In genomic region chr7:128414433-128414832, GRCm38 (mm10) we compare ENCODE assay signal across 17 mouse cellular contexts. TPM values are rescaled to one million over a fixed set of nuclear protein-coding genes. Genes with fewer than 3 reads are reported as not detected.
DNase-seq lines count a peak whose midpoint lies in the region; ATAC-seq and TF ChIP-seq lines count a peak whose summit lies in the region.
"Had no signal": no experiment of that assay in that cellular context is flagged by ENCODE, and none has a peak within 500 bp of the region (broad histone marks: within the 10 kb centered on the region; RNA-seq: fewer than 3 reads in every experiment).

No protein-coding gene starts in this region.

- 13% methylated on average over 8 of the region's 8 CpGs for WGBS in heart, embryonic 15.5 days
- 62% methylated on average over 8 of the region's 8 CpGs for WGBS in kidney, adult 2 months

- no peaks in the 10 kb centered on the region for H3K36me3 ChIP-seq in heart, embryonic 15.5 days
- peaks cover 63% of the 10 kb centered on the region for H3K36me3 ChIP-seq in megakaryocyte, embryonic 14.5 days (replicated peaks; ENCODE audit: low read length)
- no peaks in the 10 kb centered on the region for H3K36me3 ChIP-seq in kidney, adult 2 months (ENCODE audit: control insufficient read depth, insufficient read depth, low read length)

- H3K4me3 ChIP-seq in heart, embryonic 15.5 days: no peak overlapping the region
- peak overlapping the region; percentile 98 for H3K4me3 ChIP-seq in megakaryocyte, embryonic 14.5 days (replicated peaks)
- H3K4me3 ChIP-seq in kidney, adult 2 months (ENCODE audit: insufficient read depth, low read depth, low read length): no peak overlapping the region
- H3K4me3 ChIP-seq: gastrocnemius, adult 2 months had no signal

- TF ChIP-seq CTCF in kidney, adult 2 months (conservative IDR thresholded peaks at IDR 0.05; ENCODE audit: insufficient read depth, insufficient read length, low read depth, low read length): no peak

- H3K27me3 ChIP-seq in heart, embryonic 15.5 days: peaks cover 39% of the 10 kb centered on the region
- no peaks in the 10 kb centered on the region for H3K27me3 ChIP-seq in megakaryocyte, embryonic 14.5 days (replicated peaks)
- H3K27me3 ChIP-seq in kidney, adult 2 months (replicated peaks; ENCODE audit: control insufficient read depth, insufficient read depth, low read length): no peaks in the 10 kb centered on the region

- peak overlapping the region; percentile 17; the same call in 1 of the 2 replicates for H3K4me2 ChIP-seq in heart, embryonic 15.5 days

- H3K9me3 ChIP-seq in heart, embryonic 15.5 days (replicated peaks): no peaks in the 10 kb centered on the region
- H3K9me3 ChIP-seq in megakaryocyte, embryonic 14.5 days: no peaks in the 10 kb centered on the region

- H3K27ac ChIP-seq in heart, embryonic 15.5 days: no peak overlapping the region
- H3K27ac ChIP-seq in kidney, adult 2 months (ENCODE audit: insufficient read depth, low read depth, low read length): no peak overlapping the region
- H3K27ac ChIP-seq: gastrocnemius, adult 2 months had no signal

- intact Hi-C loops in heart, postnatal 14 days (cut with DNase I): no loop called here

- no peak for ATAC-seq in heart, embryonic 15.5 days (replicated peaks; ENCODE audit: insufficient number of reproducible peaks, insufficient read depth, low FRiP score, low read depth)
- ATAC-seq in megakaryocyte, adult 5-6 weeks (ENCODE audit: poor library complexity, severe bottlenecking): no peak
- ATAC-seq in megakaryocyte-erythroid progenitor cell, adult 5-6 weeks (replicated peaks; ENCODE audit: low FRiP score, low TSS enrichment, poor library complexity, severe bottlenecking): peak; percentile 76
- ATAC-seq: forebrain, embryonic 16.5 days; hindbrain, embryonic 16.5 days had no signal

- H3K4me1 ChIP-seq in heart, embryonic 15.5 days (replicated peaks): peaks cover 26% of the 10 kb centered on the region
- peaks cover 79% of the 10 kb centered on the region for H3K4me1 ChIP-seq in megakaryocyte, embryonic 14.5 days
- H3K4me1 ChIP-seq in kidney, adult 2 months (ENCODE audit: control insufficient read depth, insufficient read depth, low read length): no peaks in the 10 kb centered on the region

- no peak overlapping the region for H3K9ac ChIP-seq in heart, embryonic 15.5 days

- DNase-seq in heart, postnatal 14 days: no peak
- DNase-seq in liver: peak; percentile 80
- DNase-seq in kidney, adult 2 months: no peak
- DNase-seq: adrenal gland, postnatal 36 days; cerebellum, postnatal 10 days; gastrocnemius, adult 2 months; heart, adult 11 months; kidney, adult 8-10 months; kidney, postnatal 4 days; lung, postnatal 4 days; thymus, adult 2 months had no signal

- no peak for TF ChIP-seq POLR2A in kidney, adult 2 months (IDR thresholded peaks at IDR 0.05; ENCODE audit: low read depth, low read length)

RNA-seq across cellular contexts. Expression of gene Rgs10, which starts 4.1 kb away (rescaled TPM):
- 8.3 and 11.8 TPM in 2 replicates for polyA plus RNA-seq in heart, embryonic 15.5 days (2015; fragmentation: Nextera tagmentation; extraction: Ambion mirVana)
- total RNA-seq in heart, postnatal 14 days (2021): 10 to 100 TPM; 10.1 to 14.9 TPM
- polyA plus RNA-seq in megakaryocyte, embryonic 14.5 days (2012; ENCODE audit: insufficient read depth, low replicate concordance): 650 and 1,157 TPM in 2 replicates
- total RNA-seq in megakaryocyte, adult 5-6 weeks (2015): 155 and 159 TPM in 2 replicates
- 158 and 165 TPM in 2 replicates for total RNA-seq in megakaryocyte, adult 5-6 weeks (2017)
- total RNA-seq in megakaryocyte-erythroid progenitor cell, adult 5-6 weeks (2014; fragmentation: Nextera tagmentation): 152 and 177 TPM in 2 replicates
- total RNA-seq in megakaryocyte-erythroid progenitor cell, adult 5-6 weeks (2017): 119 and 210 TPM in 2 replicates
- 2.3 and 5.1 TPM in 2 replicates for polyA plus RNA-seq in kidney, adult 2 months (2012; rRNA removed)

RNA-seq across cellular contexts. Expression of gene Tial1, which starts 47.1 kb away (rescaled TPM):
- 16.0 and 17.1 TPM in 2 replicates for polyA plus RNA-seq in heart, embryonic 15.5 days (2015; fragmentation: Nextera tagmentation; extraction: Ambion mirVana)
- total RNA-seq in heart, postnatal 14 days (2021): 10 to 100 TPM; 46.4 to 53.8 TPM
- 63.5 and 82.1 TPM in 2 replicates for polyA plus RNA-seq in megakaryocyte, embryonic 14.5 days (2012; ENCODE audit: insufficient read depth, low replicate concordance)
- total RNA-seq in megakaryocyte, adult 5-6 weeks (2015): 166 and 174 TPM in 2 replicates
- total RNA-seq in megakaryocyte, adult 5-6 weeks (2017): 48.4 and 59.1 TPM in 2 replicates
- 189 and 238 TPM in 2 replicates for total RNA-seq in megakaryocyte-erythroid progenitor cell, adult 5-6 weeks (2014; fragmentation: Nextera tagmentation)
- 50.6 and 67.8 TPM in 2 replicates for total RNA-seq in megakaryocyte-erythroid progenitor cell, adult 5-6 weeks (2017)
- polyA plus RNA-seq in kidney, adult 2 months (2012; rRNA removed): 21.9 and 22.2 TPM in 2 replicates

Comparison
In these comparisons a context has a peak if more than half of its experiments do, and no peak if none do; other contexts are left out.
1. RNA of gene Rgs10, which starts 4.1 kb away (total RNA-seq): 119 to 210 TPM in megakaryocyte-erythroid progenitor cell, adult 5-6 weeks and 155 to 165 TPM in megakaryocyte, adult 5-6 weeks; 10.1 to 14.9 TPM in heart, postnatal 14 days; every median in the first group is over 4 times any median in the second.